Mouse (Mus musculus) forebrain, embryonic 13.5 days (tissue): ENCODE results near the gene Nptxr. TPM values are rescaled to one million over a fixed set of nuclear protein-coding genes. Genes with fewer than 3 reads are reported as not detected.

Experiments
- ATAC-seq: fragments of 200-750 bp; cut with Nextera tagmentation; 2 replicates; pipeline ENCODE4 v1.8.0; 2017
- H3K27ac ChIP-seq: fragments of 300-500 bp; sonication (generic); 2 replicates; pipeline ENCODE4 v1.5.1; 2015; ENCODE audit warnings: inconsistent platforms, mild to moderate bottlenecking, moderate library complexity
- H3K27me3 ChIP-seq: fragments of 300-500 bp; sonication (generic); 2 replicates; pipeline ENCODE4 v1.6.1; 2015; ENCODE audit warnings: mild to moderate bottlenecking, inconsistent platforms
- H3K36me3 ChIP-seq: fragments of 300-500 bp; sonication (generic); 2 replicates; pipeline ENCODE4 v1.6.1; 2015; ENCODE audit warnings: mild to moderate bottlenecking, inconsistent platforms; ENCODE audit not compliant: poor library complexity, severe bottlenecking
- H3K4me1 ChIP-seq: fragments of 300-500 bp; sonication (generic); 2 replicates; pipeline ENCODE4 v1.6.1; 2015; ENCODE audit warnings: inconsistent platforms
- H3K4me2 ChIP-seq: fragments of 300-500 bp; sonication (generic); 2 replicates; pipeline ENCODE4 v1.6.1; 2015; ENCODE audit warnings: inconsistent platforms, mild to moderate bottlenecking, moderate library complexity
- H3K4me3 ChIP-seq: fragments of 300-500 bp; sonication (generic); 2 replicates; pipeline ENCODE4 v1.5.1; 2015; ENCODE audit warnings: mild to moderate bottlenecking, inconsistent platforms
- H3K9ac ChIP-seq: fragments of 300-500 bp; sonication (generic); 2 replicates; pipeline ENCODE4 v1.6.1; 2015; ENCODE audit warnings: mild to moderate bottlenecking, inconsistent platforms
- H3K9me3 ChIP-seq: fragments of 300-500 bp; sonication (generic); replicated peaks from 2 replicates; pipeline ENCODE4 v1.6.1; 2016; ENCODE audit warnings: inconsistent platforms
- WGBS: fragments of 180-500 bp; shearing (Covaris S2); methylation state at CpG from one replicate; pipeline ENCODE4 v1.1.7; 2015; 5-methylcytosine and 5-hydroxymethylcytosine counted together
- polyA plus RNA-seq: library from polyadenylated mRNA; unstranded; fragments of >200 nt; fragmentation: Nextera tagmentation; extraction: Ambion mirVana; gene quantifications from 2 replicates; pipeline ENCODE4 v1.2.1, GENCODE M21; 2015

Gene Nptxr
- polyA plus RNA-seq, 1 experiment from 2014 or later: 7.9 TPM

DNA sequence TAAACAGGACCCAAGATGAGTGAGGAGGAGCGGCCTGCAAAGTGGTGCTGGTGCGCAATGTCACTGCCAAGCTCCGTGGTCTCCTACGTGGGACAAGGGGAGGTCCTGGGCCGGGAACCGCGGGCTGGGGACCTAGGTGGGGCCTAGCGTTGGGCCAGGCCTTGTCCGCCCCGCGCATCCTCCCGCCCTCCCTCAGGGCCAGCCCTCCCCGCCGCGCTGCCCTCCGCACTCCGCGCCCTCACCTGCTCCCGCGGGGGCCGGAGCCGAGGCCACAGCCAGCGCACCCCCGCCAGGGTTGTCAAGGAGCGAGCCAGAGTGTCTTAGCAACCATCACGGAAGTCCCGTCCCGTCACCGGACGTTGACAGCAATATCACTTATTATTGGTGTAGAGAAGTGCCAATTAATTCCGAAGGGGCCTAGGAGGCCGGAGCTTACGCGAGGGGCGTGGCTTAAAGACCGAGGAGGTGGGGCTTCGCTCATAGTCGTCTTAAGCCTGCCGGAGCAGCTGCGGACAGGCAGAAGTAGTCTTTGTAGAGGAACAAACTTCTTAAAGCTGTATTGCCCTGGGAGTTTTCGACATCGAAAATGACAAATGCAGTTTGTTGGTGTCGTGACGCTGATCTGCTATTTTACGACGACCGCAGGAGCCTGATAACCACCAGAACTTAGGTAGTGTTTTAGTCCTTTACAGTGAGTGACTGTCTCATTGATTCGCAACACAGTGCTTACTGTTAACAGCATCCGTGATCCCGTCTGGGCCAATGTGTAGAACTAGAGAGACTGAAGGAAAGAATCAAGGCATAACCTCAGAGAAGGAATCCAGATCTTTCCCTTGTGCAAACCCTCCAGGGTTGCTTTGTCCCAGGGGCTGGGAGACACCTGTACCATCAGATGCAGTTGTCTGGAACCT lies 30.2 kb downstream of the Nptxr start:
- Histone ChIP-seq H3K4me3 (peak overlapping the region; percentile 89), H3K27me3 (peaks cover 4% of the 10 kb centered on the region; the same call in 1 of the 2 replicates), H3K36me3 (no peaks in the 10 kb centered on the region), H3K9me3 (no peaks in the 10 kb centered on the region), H3K9ac (peak overlapping the region; percentile 86), H3K27ac (peak overlapping the region; percentile 48), H3K4me1 (peaks cover 46% of the 10 kb centered on the region), H3K4me2 (peak overlapping the region; percentile 84)
- WGBS: under 1% methylated on average over 46 of the region's 50 CpGs
- ATAC-seq: peak; percentile 99

DNA sequence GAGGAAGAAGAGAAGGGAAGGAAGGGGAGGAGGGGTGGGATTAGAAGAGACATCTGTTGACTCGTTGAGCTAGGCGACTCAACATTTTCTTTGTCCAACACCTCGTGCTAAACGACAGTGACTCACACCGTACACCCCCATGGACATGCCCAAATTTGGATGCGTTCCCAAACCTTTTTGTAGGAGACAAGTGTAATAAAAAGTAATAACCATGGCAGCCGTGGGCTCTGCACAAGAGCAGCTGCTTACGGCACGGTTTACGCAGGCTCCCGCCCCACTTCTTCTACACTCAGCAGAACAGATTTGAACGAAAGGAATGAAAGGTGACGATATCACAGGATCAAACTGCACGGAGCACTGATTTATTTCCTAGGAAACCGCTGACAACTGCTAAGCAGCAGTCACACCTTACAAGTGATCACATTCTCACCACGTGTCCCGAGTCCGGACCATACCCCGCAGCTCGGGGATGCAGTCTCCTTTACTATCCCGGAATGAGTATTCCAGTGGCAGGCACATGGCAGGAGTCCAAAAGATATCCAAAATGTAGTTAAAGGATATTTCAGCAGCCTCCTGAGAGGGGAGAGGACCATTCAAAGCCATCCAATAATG lies 33.8 kb downstream of the Nptxr start:
- peak overlapping the region; percentile 32 for H3K4me2 ChIP-seq

GRCm38 (mm10) chr15:79768302-79768701 lies 36.3 kb downstream of the Nptxr start:
- Histone ChIP-seq H3K9ac (peak overlapping the region; percentile 2; the same call in 1 of the 2 replicates), H3K27ac (no peak overlapping the region), H3K4me1 (peaks cover 75% of the 10 kb centered on the region), H3K36me3 (peaks cover 22% of the 10 kb centered on the region), H3K27me3 (no peaks in the 10 kb centered on the region), H3K4me3 (no peak overlapping the region), H3K9me3 (no peaks in the 10 kb centered on the region), H3K4me2 (no peak overlapping the region)
- no peak for ATAC-seq
- 54% methylated on average over 6 of the region's 6 CpGs for WGBS

More for the DNA sequence above, 33.8 kb downstream of the Nptxr start:
- no peak for ATAC-seq
- Histone ChIP-seq H3K4me3 (no peak overlapping the region), H3K27ac (peak overlapping the region; percentile 51; the same call in 1 of the 2 replicates), H3K9me3 (no peaks in the 10 kb centered on the region), H3K27me3 (peaks cover 2% of the 10 kb centered on the region; the same call in 1 of the 2 replicates), H3K36me3 (no peaks in the 10 kb centered on the region), H3K4me1 (peaks cover 72% of the 10 kb centered on the region), H3K9ac (0 out of 2 replicates have a peak overlapping the region, but pooled peaks have one; percentile 21)
- WGBS: 63% methylated on average over 21 of the region's 21 CpGs

- Histone ChIP-seq H3K4me3 (no peak overlapping the region), H3K9ac (no peak overlapping the region), H3K27ac (peak overlapping the region; percentile 66), H3K4me1 (peaks cover 69% of the 10 kb centered on the region), H3K36me3 (peaks cover 31% of the 10 kb centered on the region), H3K4me2 (no peak overlapping the region), H3K27me3 (no peaks in the 10 kb centered on the region), H3K9me3 (no peaks in the 10 kb centered on the region)
- no peak for ATAC-seq
- 90% methylated on average over 16 of the region's 16 CpGs for WGBS
Measured at GRCm38 (mm10) chr15:79767327-79767961, 37.1 kb downstream of the Nptxr start.

- H3K4me3 ChIP-seq: no peak overlapping the region
- H3K4me1 ChIP-seq: peaks cover 65% of the 10 kb centered on the region
- no peak for ATAC-seq
- no peak overlapping the region for H3K9ac ChIP-seq
- no peak overlapping the region for H3K4me2 ChIP-seq
- H3K9me3 ChIP-seq: no peaks in the 10 kb centered on the region
- WGBS: 81% methylated on average over 10 of the region's 10 CpGs
- peaks cover 39% of the 10 kb centered on the region for H3K36me3 ChIP-seq
- no peaks in the 10 kb centered on the region for H3K27me3 ChIP-seq
- H3K27ac ChIP-seq: peak overlapping the region; percentile 66
Measured at GRCm38 (mm10) chr15:79766586-79767071, 37.9 kb downstream of the Nptxr start.

GRCm38 (mm10) chr15:79766168-79766567 lies 38.4 kb downstream of the Nptxr start:
- Histone ChIP-seq H3K4me3 (no peak overlapping the region), H3K27ac (peak overlapping the region; percentile 66; the same call in 1 of the 2 replicates), H3K9ac (no peak overlapping the region), H3K4me1 (peaks cover 60% of the 10 kb centered on the region), H3K36me3 (peaks cover 41% of the 10 kb centered on the region), H3K27me3 (no peaks in the 10 kb centered on the region), H3K4me2 (no peak overlapping the region), H3K9me3 (no peaks in the 10 kb centered on the region)
- WGBS: 72% methylated on average over 10 of the region's 10 CpGs
- no peak for ATAC-seq

DNA sequence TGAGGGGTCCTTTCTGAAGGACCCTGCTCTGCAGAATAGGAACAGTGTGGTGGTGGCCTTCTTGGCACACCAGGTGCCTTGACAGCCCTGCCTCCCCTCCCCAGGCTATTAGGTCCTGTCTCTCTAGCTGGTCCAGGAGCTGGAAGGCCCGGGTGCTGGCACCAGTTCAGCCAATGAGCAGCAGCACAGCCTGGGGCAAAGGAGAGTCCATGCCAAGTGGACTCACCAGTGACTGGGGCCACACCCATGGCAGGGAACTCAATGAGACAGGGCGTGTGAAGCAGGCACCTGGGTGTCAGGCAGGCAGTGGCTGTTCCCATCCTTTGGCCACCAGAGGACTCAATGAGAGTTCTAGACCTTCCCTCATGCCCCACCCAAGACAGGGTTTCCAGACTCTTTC lies 39.2 kb downstream of the Nptxr start:
- 0 out of 2 replicates have a peak overlapping the region, but pooled peaks have one; percentile 40 for H3K27ac ChIP-seq
- ATAC-seq: no peak
- H3K9me3 ChIP-seq: no peaks in the 10 kb centered on the region
- no peak overlapping the region for H3K4me2 ChIP-seq
- H3K4me3 ChIP-seq: no peak overlapping the region
- peaks cover 41% of the 10 kb centered on the region for H3K36me3 ChIP-seq
- no peak overlapping the region for H3K9ac ChIP-seq
- H3K4me1 ChIP-seq: peaks cover 52% of the 10 kb centered on the region
- 86% methylated on average over 2 of the region's 2 CpGs for WGBS
- no peaks in the 10 kb centered on the region for H3K27me3 ChIP-seq

GRCm38 (mm10) chr15:79764539-79765267 lies 39.9 kb downstream of the Nptxr start:
- H3K27me3 ChIP-seq: no peaks in the 10 kb centered on the region
- H3K4me1 ChIP-seq: peaks cover 46% of the 10 kb centered on the region
- H3K4me2 ChIP-seq: no peak overlapping the region
- peaks cover 41% of the 10 kb centered on the region for H3K36me3 ChIP-seq
- 83% methylated on average over 11 of the region's 11 CpGs for WGBS
- no peak overlapping the region for H3K9ac ChIP-seq
- H3K9me3 ChIP-seq: no peaks in the 10 kb centered on the region
- ATAC-seq: no peak
- 0 out of 2 replicates have a peak overlapping the region, but pooled peaks have one; percentile 40 for H3K27ac ChIP-seq
- H3K4me3 ChIP-seq: no peak overlapping the region

- Histone ChIP-seq H3K4me2 (no peak overlapping the region), H3K4me1 (peaks cover 40% of the 10 kb centered on the region), H3K9ac (0 out of 2 replicates have a peak overlapping the region, but pooled peaks have one; percentile 21), H3K27me3 (no peaks in the 10 kb centered on the region), H3K27ac (no peak overlapping the region; the same call in 1 of the 2 replicates), H3K4me3 (no peak overlapping the region), H3K9me3 (no peaks in the 10 kb centered on the region), H3K36me3 (peaks cover 41% of the 10 kb centered on the region)
- WGBS: 87% methylated on average over 7 of the region's 7 CpGs
- ATAC-seq: no peak
Measured at GRCm38 (mm10) chr15:79763601-79764246, 40.8 kb downstream of the Nptxr start.

DNA sequence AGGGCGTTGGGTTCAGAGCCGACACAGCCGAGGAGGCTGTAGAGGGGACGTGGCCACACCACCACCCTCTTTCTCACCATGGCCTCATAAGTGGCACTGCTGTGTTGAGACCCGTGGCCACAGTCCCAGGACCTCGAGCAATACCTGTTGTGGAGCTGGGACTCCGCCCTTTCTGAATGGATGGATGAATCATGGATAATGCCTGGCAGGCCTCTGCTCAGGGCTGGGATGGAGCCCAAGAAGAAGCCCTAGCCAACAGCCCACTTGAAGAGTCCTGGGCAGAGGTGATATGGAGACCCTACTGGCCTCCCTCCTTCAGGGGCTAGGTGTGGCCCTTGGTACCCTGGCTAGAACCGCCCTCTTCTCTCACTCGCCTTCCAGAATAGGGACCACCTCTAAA lies 41.6 kb downstream of the Nptxr start:
- Histone ChIP-seq H3K4me2 (no peak overlapping the region), H3K36me3 (peaks cover 41% of the 10 kb centered on the region), H3K9ac (no peak overlapping the region), H3K4me1 (peaks cover 36% of the 10 kb centered on the region), H3K4me3 (no peak overlapping the region), H3K27ac (no peak overlapping the region; the same call in 1 of the 2 replicates), H3K9me3 (no peaks in the 10 kb centered on the region), H3K27me3 (no peaks in the 10 kb centered on the region)
- no peak for ATAC-seq
- 93% methylated on average over 9 of the region's 9 CpGs for WGBS

DNA sequence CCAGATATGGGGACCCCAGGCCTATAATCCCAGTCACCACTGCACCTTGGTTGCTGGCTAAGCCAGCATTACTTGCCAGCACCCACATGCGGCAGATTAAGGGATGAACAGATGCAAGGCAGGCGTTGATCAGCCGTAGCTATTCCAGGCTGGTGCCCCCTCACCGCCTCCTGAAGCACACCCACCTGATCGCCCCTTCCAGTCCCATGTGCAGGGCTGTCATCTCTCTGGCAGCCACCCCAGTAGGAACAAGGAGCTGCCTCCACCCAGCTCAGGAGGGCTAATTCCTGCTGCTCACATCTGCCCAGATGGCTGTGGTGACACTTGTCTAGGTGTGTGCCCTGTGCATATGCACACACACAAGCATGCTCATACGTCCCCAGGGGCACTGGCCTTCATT lies 43.6 kb downstream of the Nptxr start:
- Histone ChIP-seq H3K27ac (no peak overlapping the region), H3K4me3 (no peak overlapping the region), H3K9ac (no peak overlapping the region), H3K4me2 (no peak overlapping the region), H3K9me3 (no peaks in the 10 kb centered on the region), H3K36me3 (peaks cover 41% of the 10 kb centered on the region), H3K27me3 (no peaks in the 10 kb centered on the region), H3K4me1 (peaks cover 29% of the 10 kb centered on the region)
- WGBS: 88% methylated on average over 6 of the region's 6 CpGs
- ATAC-seq: no peak
